Mouse (Mus musculus) yolk sac, embryonic 10.5 days (tissue): Measurements from ENCODE around the gene Noa1.

Experiments used
- DNase-seq: peaks from one replicate; pipeline ENCODE4 v3.0.0-alpha.2; 2017; ENCODE audit warnings: low spot score

Noa1 gene

GRCm38 (mm10) chr5:77253154-77253553 is 56.7 kb downstream of the Noa1 start:
- no peak for DNase-seq

- no peak for DNase-seq
These were observed 57.6 kb downstream of the Noa1 start for GRCm38 (mm10) chr5:77252115-77252827.

GRCm38 (mm10) chr5:77251656-77252055 is 58.2 kb downstream of the Noa1 start:
- DNase-seq = no peak

- no peak for DNase-seq
These were observed 59.8 kb downstream of the Noa1 start for GRCm38 (mm10) chr5:77250083-77250482.

- peak; percentile 75 for DNase-seq
These were observed 63.9 kb downstream of the Noa1 start for GRCm38 (mm10) chr5:77245787-77246671.

- DNase-seq = no peak
These were observed 64.5 kb downstream of the Noa1 start for GRCm38 (mm10) chr5:77245463-77245786.

GRCm38 (mm10) chr5:77244331-77244987 is 65.4 kb downstream of the Noa1 start:
- DNase-seq = no peak
